Mouse (Mus musculus) bone marrow macrophage, adult 2 months (primary cell): Measurements from ENCODE around the gene Rtn4rl1.
A peak's percentile ranks its signal among the peaks of the same experiment; 100 is the strongest.

ENCODE experiments used
- CTCF ChIP-seq: IDR thresholded peaks from 2 replicates; pipeline ENCODE4 v1.5.1; 2012; ENCODE audit warnings: low read depth, mild to moderate bottlenecking, low read length, moderate library complexity
- POLR2A ChIP-seq: IDR thresholded peaks from 2 replicates; pipeline ENCODE4 v1.6.1; 2012; ENCODE audit warnings: mild to moderate bottlenecking, low read depth, low read length, borderline replicate concordance

DNA sequence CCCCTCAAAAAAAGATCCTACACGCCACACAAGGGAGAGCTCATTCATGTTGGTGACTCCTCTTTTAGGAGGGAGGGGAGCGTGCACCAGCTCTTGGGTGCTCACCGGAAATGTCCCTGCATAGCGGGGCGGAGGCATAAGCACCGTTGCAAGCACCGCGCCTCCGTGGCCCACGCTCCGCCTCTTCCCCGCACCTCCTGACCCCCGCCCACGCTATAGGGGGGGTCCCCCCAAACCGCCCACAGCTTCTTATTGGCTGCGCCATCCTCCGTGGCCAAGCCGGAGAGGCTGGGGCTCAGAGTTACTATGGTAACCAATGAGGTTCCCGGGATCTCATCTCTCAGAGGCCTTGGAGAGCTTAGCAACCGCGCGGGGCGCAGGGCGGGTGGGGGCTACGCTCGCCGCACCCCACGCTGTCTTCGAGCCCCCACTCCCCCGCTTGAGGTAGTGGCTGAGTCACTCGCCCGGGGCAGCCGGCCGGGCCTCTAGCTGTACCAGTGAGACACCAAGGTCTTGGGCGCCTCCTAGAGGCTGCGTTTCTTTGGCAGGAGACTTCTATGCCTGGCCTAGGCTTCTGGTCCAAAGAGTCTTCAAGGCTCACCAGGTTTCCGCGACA, 23.3 kb upstream of the Rtn4rl1 start:
- TF ChIP-seq POLR2A (no peak), CTCF (peak; percentile 75; the same call in 1 of the 2 replicates)
